Mouse (Mus musculus) gastrocnemius, postnatal 10 days (tissue): ENCODE measurements around the gene Slc17a8. TPM values are rescaled to one million over a fixed set of nuclear protein-coding genes. Genes with fewer than 3 reads are reported as not detected.
A peak's percentile ranks its signal among the peaks of the same experiment; 100 is the strongest.
"Not testable (repeated sequence)": the region's sequence is repeated elsewhere in the genome, so short reads cannot be mapped to it uniquely, and the experiment has no call there.

Experiments
- DNase-seq: peaks from one replicate; pipeline ENCODE4 v3.0.0; 2021; ENCODE audit warnings: mixed read lengths
- long read RNA-seq, 2 experiments: library from polyadenylated mRNA; stranded (forward); transcript quantifications; one replicate each; pipeline ENCODE4 v2.0.0; 2021
- total RNA-seq, 2 experiments: library from RNA; stranded (reverse); gene quantifications; 2 replicates each; pipeline ENCODE4 v1.2.3; 2021

The Slc17a8 gene
- under 1 TPM; 0.09 to 0.32 TPM for total RNA-seq
- long read RNA-seq, experiment 1 = 0 reads
- long read RNA-seq, experiment 2 = 0 reads

- no peak for DNase-seq
Measured at GRCm38 (mm10) chr10:89621129-89621528, at the start of gene Slc17a8. Slc17a8 (minus strand) TSS chr10:89621253.

- not testable (repeated sequence) for DNase-seq
Measured at GRCm38 (mm10) chr10:89670371-89670770, 49.3 kb upstream of the Slc17a8 start.

- no peak for DNase-seq
Measured at GRCm38 (mm10) chr10:89667571-89667970, 46.5 kb upstream of the Slc17a8 start.

- DNase-seq = no peak
Measured at GRCm38 (mm10) chr10:89665679-89666078, 44.6 kb upstream of the Slc17a8 start.

GRCm38 (mm10) chr10:89664977-89665645 is 44.1 kb upstream of the Slc17a8 start:
- no peak for DNase-seq

- no peak for DNase-seq
Measured at GRCm38 (mm10) chr10:89656366-89656765, 35.3 kb upstream of the Slc17a8 start.

- no peak for DNase-seq
Measured at GRCm38 (mm10) chr10:89652912-89653311, 31.9 kb upstream of the Slc17a8 start.

- DNase-seq = no peak
Measured at GRCm38 (mm10) chr10:89651691-89652090, 30.6 kb upstream of the Slc17a8 start.

- DNase-seq = no peak
Measured at GRCm38 (mm10) chr10:89646918-89647317, 25.9 kb upstream of the Slc17a8 start.

GRCm38 (mm10) chr10:89637001-89637400 is 15.9 kb upstream of the Slc17a8 start:
- no peak for DNase-seq

- DNase-seq = no peak
Measured at GRCm38 (mm10) chr10:89635018-89635417, 14.0 kb upstream of the Slc17a8 start.

- no peak for DNase-seq
Measured at GRCm38 (mm10) chr10:89633736-89634426, 12.8 kb upstream of the Slc17a8 start.

GRCm38 (mm10) chr10:89633121-89633520 is 12.1 kb upstream of the Slc17a8 start:
- no peak for DNase-seq

GRCm38 (mm10) chr10:89631831-89632230 is 10.8 kb upstream of the Slc17a8 start:
- DNase-seq = no peak

- no peak for DNase-seq
Measured at GRCm38 (mm10) chr10:89630564-89630963, 9.5 kb upstream of the Slc17a8 start.

GRCm38 (mm10) chr10:89630052-89630451 is 9.0 kb upstream of the Slc17a8 start:
- peak; percentile 21 for DNase-seq

GRCm38 (mm10) chr10:89626714-89627113 is 5.7 kb upstream of the Slc17a8 start:
- no peak for DNase-seq

GRCm38 (mm10) chr10:89624196-89624595 is 3.1 kb upstream of the Slc17a8 start:
- no peak for DNase-seq

- no peak for DNase-seq
Measured at GRCm38 (mm10) chr10:89599311-89599710, 21.7 kb downstream of the Slc17a8 start.

- DNase-seq = no peak
Measured at GRCm38 (mm10) chr10:89597275-89597674, 23.8 kb downstream of the Slc17a8 start.

GRCm38 (mm10) chr10:89595935-89596334 is 25.1 kb downstream of the Slc17a8 start:
- DNase-seq = no peak

- no peak for DNase-seq
Measured at GRCm38 (mm10) chr10:89595514-89595913, 25.5 kb downstream of the Slc17a8 start.

GRCm38 (mm10) chr10:89594309-89594708 is 26.7 kb downstream of the Slc17a8 start:
- DNase-seq = no peak

- no peak for DNase-seq
Measured at GRCm38 (mm10) chr10:89592797-89593196, 28.3 kb downstream of the Slc17a8 start.
